Mouse (Mus musculus) layer of hippocampus, adult 2 months (tissue): ENCODE measurements around the gene Vps11. TPM values are rescaled to one million over a fixed set of nuclear protein-coding genes. Genes with fewer than 3 reads are reported as not detected.
A peak's percentile ranks its signal among the peaks of the same experiment; 100 is the strongest.
"Not testable (repeated sequence)": the region's sequence is repeated elsewhere in the genome, so short reads cannot be mapped to it uniquely, and the experiment has no call there.

Source experiments
- DNase-seq, 2 experiments: peaks; one replicate each; pipeline ENCODE4 v3.0.0; 2022; ENCODE audit warnings: low spot score in 2 of 2
- H3K27ac ChIP-seq: fragments of 200-600 bp; 2 replicates; pipeline ENCODE4 v1.8.1; 2022
- H3K4me3 ChIP-seq: fragments of 200-600 bp; 2 replicates; pipeline ENCODE4 v1.8.1; 2022; ENCODE audit warnings: mild to moderate bottlenecking
- CTCF ChIP-seq: fragments of 200-600 bp; conservative IDR thresholded peaks from 2 replicates; pipeline ENCODE4 v1.8.1; 2022; ENCODE audit warnings: antibody characterized with exemption, mild to moderate bottlenecking, moderate library complexity
- total RNA-seq, 2 experiments: library from RNA; stranded (reverse); gene quantifications; 2 replicates each; pipeline ENCODE4 v1.2.3; 2021

Gene Vps11
- total RNA-seq, 2 experiments from 2014 or later, result 54.7 to 55.7 TPM

- DNase-seq, result no peak
- Histone ChIP-seq H3K27ac (no peak overlapping the region), H3K4me3 (no peak overlapping the region)
- TF ChIP-seq CTCF, result peak; percentile 46
Measured at GRCm38 (mm10) chr9:44338574-44338973, 22.9 kb downstream of the Vps11 start.

- peak overlapping the region; percentile 39; the same call in 1 of the 2 replicates for H3K27ac ChIP-seq
- no peak for TF ChIP-seq CTCF
- no peak for DNase-seq
- no peak overlapping the region for H3K4me3 ChIP-seq
Measured at GRCm38 (mm10) chr9:44337436-44338169, 23.9 kb downstream of the Vps11 start.

- DNase-seq, result no peak
- Histone ChIP-seq H3K4me3 (peak overlapping the region; percentile 18; the same call in 1 of the 2 replicates), H3K27ac (no peak overlapping the region)
- no peak for TF ChIP-seq CTCF
Measured at GRCm38 (mm10) chr9:44336964-44337363, 24.5 kb downstream of the Vps11 start.

- H3K4me3 ChIP-seq, result peak overlapping the region; percentile 18; the same call in 1 of the 2 replicates
- not testable (repeated sequence) for DNase-seq
Measured at GRCm38 (mm10) chr9:44336513-44336912, 25.0 kb downstream of the Vps11 start.

GRCm38 (mm10) chr9:44336093-44336406 is 25.4 kb downstream of the Vps11 start:
- TF ChIP-seq CTCF, result no peak
- H3K27ac ChIP-seq, result peak overlapping the region; percentile 94; the same call in 1 of the 2 replicates
- H3K4me3 ChIP-seq, result peak overlapping the region; percentile 73
- DNase-seq, result no peak

More at GRCm38 (mm10) chr9:44336513-44336912, 25.0 kb downstream of the Vps11 start:
- H3K27ac ChIP-seq, result not testable (repeated sequence)

- Histone ChIP-seq H3K27ac (peak overlapping the region; percentile 94), H3K4me3 (peak overlapping the region; percentile 73)
- no peak for TF ChIP-seq CTCF
- no peak for DNase-seq
Measured at GRCm38 (mm10) chr9:44335331-44336092, 26.0 kb downstream of the Vps11 start.

GRCm38 (mm10) chr9:44334396-44335330 is 26.8 kb downstream of the Vps11 start, which contains the start of gene H2afx:
Gene H2afx (plus strand): TSS chr9:44334694.
- TF ChIP-seq CTCF, result peak; percentile 74
- H3K4me3 ChIP-seq, result peak within 1 kb of the TSS; percentile 73
- peak; percentile 97 to 99 for DNase-seq
- peak within 1 kb of the TSS; percentile 94 for H3K27ac ChIP-seq

GRCm38 (mm10) chr9:44332918-44333638 is 28.4 kb downstream of the Vps11 start:
- no peak for DNase-seq
- Histone ChIP-seq H3K4me3 (no peak overlapping the region), H3K27ac (no peak overlapping the region)
- no peak for TF ChIP-seq CTCF

- no peak overlapping the region for H3K27ac ChIP-seq
- no peak overlapping the region for H3K4me3 ChIP-seq
- DNase-seq, result no peak
- no peak for TF ChIP-seq CTCF
Measured at GRCm38 (mm10) chr9:44330736-44331135, 30.7 kb downstream of the Vps11 start.

GRCm38 (mm10) chr9:44327926-44328325 is 33.5 kb downstream of the Vps11 start:
- no peak for DNase-seq
- Histone ChIP-seq H3K4me3 (peak overlapping the region; percentile 84; the same call in 1 of the 2 replicates), H3K27ac (no peak overlapping the region)
- TF ChIP-seq CTCF, result no peak

- Histone ChIP-seq H3K27ac (peak overlapping the region; percentile 92), H3K4me3 (peak overlapping the region; percentile 84)
- no peak for DNase-seq
- no peak for TF ChIP-seq CTCF
Measured at GRCm38 (mm10) chr9:44327064-44327711, 34.3 kb downstream of the Vps11 start.
